Mouse (Mus musculus): ENCODE results near the gene Rasgrf1. TPM values are rescaled to one million over a fixed set of nuclear protein-coding genes. Genes with fewer than 3 reads are reported as not detected.

The Rasgrf1 gene
- total RNA-seq (2021): 100 to 1,000 TPM; 405 to 439 TPM

DNA sequence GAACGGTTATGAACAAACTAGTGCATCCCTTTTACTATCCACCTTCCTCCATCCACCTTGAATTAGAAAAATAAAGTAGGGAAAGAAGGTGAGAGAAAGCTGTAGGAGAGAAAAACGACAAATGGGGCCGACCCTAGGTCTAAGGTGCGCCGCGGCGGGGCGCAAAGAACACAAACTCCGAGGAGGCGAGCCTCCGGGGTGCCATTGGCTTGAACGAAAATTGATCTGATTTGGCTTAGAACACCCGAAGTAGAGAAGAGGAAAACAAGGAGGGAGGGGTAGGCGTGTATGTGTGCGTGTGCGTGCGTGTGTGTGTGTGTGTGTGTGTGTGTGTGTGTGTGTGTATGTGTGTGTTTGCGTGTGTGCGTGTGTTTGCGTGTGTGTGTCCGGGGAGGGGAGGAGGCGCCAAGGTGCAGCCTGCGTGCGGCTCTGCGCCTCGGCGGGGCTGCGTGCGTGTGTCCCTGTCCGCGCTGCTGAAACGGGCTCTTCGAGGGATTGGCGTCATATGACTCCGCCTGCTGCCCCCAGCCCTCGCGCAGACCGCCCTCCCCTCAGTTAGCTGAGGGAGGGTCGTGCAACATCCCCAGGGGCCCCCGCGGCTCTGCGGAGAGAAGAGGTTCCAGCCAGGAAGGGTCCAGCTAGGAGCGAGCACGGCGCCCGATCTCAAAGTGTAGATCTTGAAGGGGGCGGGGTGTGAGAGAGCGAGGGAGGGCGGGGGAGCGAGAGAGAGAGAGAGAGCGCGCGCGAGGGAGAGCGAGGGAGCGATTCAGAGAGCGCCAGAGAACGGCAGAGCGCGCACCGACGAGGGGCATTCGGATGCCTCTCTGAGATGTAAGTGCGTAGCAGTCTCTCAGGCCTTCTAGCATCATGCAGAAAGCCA, at the start of gene Rasgrf1:
TSS of gene Rasgrf1 (plus strand) at position 778 of the 880 bp plus-strand sequence.
- DNase-seq (ENCODE audit: extremely low spot score in 1 of 2, low spot score in 1 of 2): peak; percentile 60 to 74

DNA sequence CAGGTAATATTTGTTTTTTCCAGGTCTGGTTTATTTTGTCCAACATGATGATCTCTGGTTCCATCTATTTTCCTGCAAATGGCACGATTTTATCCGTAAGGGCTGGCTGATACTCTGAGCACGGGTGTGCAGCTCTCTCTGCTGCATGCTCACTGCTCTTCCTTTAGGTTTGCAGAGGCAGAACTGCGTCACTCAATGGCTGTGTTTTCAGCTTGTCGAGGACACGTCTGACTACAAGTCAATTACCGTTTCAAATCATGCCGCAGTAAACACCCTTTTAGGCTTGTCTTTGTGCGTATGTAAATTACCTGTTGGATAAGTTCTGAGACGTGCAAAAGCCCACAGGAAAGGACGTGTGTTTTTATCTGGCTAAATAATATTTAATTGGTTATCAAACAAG, 49.6 kb upstream of the Rasgrf1 start:
- DNase-seq (ENCODE audit: extremely low spot score in 1 of 2, low spot score in 1 of 2): no peak

DNA sequence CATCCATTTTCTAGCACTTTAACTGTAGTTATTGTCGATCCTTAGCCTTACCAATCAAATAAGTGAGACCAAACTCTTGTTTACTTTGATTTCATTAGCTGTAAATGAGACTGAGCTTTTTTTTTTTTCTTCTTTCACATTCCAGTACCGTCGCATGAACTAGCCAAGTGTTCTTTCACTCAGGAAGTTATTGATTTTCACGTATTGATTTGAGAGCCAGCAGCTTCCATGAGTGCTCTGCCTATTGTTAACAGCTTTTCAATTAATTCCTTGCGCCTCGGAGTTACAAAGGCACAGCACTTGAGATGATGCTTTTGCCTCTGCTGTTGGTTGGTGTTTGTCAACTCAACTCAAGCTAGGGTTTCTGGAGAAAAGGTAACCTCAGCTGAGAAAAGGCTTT, 49.1 kb upstream of the Rasgrf1 start:
- no peak for DNase-seq (ENCODE audit: extremely low spot score in 1 of 2, low spot score in 1 of 2)

DNA sequence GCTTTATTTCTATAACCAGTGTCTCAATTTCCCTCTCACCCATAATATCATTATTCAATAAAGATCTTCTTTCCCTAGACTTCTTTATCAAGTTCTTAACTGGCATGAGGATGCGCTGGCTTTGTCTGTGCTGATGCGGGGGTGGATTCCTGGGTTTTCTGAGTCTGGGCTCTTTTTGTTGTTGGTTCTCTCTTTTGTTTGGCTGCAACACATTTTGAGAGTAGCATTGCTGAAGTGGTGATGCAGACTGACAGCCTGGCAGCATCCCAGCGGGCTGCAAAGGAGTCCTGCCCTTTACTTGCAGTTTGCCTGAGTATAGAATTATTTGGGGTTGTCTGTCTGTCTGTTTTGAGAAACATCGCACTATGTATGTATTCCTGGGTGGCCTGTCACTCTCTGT, 42.6 kb upstream of the Rasgrf1 start:
- DNase-seq (ENCODE audit: extremely low spot score in 1 of 2, low spot score in 1 of 2): no peak

DNA sequence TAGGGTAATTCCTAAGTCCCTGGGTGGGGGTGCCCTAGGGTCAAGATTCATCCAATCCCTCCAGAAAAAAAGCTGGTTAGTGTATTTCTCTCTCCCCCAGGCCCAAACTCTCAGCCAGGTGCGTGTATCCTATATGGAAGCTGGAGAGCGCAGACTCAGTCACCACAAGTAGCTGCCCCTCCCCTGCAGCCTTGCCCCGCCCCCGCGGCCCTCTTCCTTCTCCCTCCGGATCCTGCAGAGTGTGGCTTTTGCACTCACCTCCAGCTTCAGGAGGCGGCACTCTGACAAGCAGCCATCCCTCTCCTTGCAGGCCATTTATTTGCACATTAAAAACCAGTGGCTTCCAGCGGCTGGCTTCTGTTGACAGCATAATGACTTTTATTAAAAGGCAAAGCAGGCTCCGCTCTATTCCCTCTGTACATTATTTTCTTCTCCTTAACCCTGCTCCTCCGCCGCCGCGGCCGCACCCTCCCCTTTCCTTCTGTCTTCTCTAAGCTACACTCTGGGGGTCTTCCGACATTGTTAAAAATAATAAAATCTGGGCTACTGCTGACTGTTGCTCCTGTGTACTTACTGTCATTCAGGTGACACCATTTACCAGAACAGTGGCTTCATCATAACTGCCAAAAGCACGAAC, 41.5 kb upstream of the Rasgrf1 start:
- DNase-seq (ENCODE audit: extremely low spot score in 1 of 2, low spot score in 1 of 2): no peak

DNA sequence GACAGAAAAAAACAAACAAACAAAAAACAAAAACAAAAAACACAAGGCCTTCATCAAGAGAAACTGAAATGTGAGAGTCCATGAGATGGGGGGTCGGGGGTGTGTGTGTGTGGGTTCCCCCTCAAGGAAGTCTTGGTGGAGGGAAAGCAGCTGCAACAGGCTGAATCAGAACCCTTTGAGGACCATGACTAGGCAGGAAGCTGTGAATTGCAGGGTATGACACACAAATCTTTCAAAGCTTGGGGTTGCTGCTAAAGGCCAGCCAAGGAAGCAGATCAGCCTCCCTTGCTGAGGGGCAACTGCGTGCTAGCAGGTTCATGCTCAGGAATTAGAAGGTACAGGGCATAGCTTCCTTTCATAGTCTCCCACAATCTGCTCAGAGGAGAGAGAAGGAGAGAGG, 40.1 kb upstream of the Rasgrf1 start:
- DNase-seq (ENCODE audit: extremely low spot score in 1 of 2, low spot score in 1 of 2): no peak

DNA sequence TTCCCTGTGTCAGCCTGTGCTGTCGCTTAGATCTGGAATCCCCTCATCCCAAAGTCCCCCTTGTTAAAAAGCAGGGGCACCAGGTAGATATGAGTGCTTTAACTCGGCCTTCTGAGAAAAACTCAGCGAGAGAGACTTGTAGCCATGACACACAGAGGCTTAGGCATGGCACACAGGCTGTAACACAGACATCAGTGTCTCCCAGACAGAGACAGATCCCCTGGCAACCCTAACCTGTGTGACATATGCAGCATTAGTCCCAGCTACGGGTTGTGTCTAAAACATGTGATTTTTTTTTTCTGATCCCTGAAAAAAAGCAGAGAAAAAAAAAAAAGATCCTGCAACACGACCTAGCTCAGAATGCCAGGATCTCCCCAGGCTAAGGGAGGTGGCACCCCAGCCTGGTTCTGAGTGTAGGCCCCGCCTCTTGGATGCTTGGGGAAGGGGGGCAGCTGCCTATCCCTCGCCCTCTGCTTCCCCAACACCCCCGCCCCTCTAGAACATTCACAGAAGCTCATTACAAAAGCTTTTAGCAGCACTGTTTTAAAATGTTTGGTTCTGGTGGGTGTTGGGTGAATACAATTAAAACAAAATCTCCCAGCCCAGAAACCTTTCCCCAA, 39.1 kb upstream of the Rasgrf1 start:
- no peak for DNase-seq (ENCODE audit: extremely low spot score in 1 of 2, low spot score in 1 of 2)

DNA sequence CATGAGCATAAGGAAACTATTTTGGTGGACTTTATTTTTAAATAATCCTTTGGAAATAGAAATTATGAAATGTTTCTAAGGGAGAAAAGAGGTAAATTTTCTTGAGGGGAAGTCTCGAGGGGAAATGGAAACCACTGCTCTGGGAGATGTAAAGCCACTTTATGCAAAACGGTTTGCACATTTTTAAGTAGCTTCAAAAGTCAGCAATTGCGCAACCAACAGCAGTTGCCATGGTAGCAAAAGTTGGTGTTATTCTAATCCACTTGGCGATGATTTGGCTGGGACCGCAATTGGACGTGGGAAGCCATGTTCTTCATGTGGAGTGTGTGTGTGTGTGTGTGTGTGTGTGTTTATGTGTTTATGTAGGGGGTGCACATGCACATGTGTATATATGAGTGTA, 37.6 kb upstream of the Rasgrf1 start:
- DNase-seq (ENCODE audit: extremely low spot score in 1 of 2, low spot score in 1 of 2): no peak

DNA sequence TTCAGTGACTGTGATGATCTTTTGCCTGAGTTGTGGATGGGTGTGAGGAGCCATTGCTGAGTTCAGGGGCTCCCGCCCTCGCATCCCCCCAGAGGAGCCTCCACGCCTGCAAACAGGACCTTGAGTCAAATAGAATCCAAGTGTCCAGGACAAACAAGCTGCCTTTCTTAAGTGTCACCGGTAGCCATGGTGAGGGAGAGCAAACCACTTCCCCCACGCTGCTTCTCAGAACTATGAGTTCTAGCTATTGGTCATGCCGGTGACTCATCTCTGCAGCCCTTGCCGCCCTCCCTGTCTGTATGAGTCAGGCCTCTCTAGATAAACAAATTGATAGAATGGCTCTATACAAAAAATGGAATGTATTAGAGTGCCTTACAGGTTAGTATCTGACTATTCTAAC, 35.3 kb upstream of the Rasgrf1 start:
- no peak for DNase-seq (ENCODE audit: extremely low spot score in 1 of 2, low spot score in 1 of 2)

DNA sequence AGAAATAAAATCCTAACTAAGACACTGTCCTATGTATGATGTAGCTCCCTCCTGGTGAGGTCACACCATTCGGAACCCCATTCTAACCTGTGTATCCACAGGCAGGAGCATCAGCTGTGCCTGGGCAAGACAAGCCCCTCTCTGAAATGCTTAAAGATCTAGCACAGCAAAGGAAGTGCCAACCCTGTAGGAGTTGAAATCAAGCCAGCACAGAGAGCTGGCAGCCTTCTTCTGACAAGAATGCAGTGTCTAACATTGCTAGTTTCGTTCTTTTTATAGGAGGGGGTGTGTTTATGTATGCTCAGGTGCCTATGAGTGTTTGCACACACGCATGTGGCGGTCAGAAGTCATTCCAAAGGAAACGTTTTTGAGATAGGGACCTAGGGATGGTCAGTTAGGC, 34.2 kb upstream of the Rasgrf1 start:
- DNase-seq (ENCODE audit: extremely low spot score in 1 of 2, low spot score in 1 of 2): no peak

DNA sequence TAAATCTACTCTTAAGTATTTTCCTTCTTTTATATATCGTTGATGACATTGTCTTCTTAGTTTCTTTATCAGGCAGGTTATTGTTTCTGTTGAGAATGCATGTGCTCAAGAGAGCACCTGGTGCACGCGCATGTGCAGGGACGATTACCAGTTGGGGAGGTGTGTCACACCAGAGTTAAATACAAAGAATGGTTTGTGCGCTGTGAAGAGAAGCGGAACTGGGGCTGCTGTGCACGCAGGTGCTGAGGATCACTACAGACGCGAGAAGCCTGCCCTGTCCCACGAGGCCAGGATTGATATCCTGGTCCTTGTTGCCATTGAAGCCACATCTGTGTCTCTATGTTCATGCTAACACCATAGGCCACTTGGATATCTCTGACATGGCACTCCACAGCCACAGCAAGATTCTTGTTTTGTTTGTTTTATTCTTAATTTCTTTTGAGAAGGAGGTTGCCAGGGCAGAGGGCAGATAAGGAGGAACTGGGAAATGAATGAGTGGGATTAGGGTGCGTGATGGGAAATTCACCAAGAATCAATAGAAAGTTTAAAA, 31.2 kb upstream of the Rasgrf1 start:
- DNase-seq (ENCODE audit: extremely low spot score in 1 of 2, low spot score in 1 of 2): no peak

DNA sequence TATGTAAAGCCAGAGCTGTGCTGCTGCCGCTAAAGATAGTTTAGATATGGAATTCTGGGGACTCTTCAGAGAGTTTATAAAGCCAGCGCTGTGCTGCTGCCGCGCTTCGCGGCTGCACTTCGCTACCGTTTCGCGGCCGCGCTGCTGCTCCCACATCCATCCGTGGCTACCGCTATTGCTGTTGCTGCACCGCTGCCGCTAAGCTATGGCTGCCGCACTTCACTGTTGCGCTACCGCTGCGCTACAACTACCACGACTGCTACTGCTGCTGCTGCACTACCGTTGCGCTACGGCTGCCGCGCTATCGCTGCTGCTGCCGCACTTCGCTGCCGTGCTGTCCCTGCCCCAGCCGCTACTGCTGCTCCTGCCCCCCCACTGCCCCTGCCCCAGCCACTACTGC, 30.1 kb upstream of the Rasgrf1 start:
- no peak for DNase-seq (ENCODE audit: extremely low spot score in 1 of 2, low spot score in 1 of 2)

DNA sequence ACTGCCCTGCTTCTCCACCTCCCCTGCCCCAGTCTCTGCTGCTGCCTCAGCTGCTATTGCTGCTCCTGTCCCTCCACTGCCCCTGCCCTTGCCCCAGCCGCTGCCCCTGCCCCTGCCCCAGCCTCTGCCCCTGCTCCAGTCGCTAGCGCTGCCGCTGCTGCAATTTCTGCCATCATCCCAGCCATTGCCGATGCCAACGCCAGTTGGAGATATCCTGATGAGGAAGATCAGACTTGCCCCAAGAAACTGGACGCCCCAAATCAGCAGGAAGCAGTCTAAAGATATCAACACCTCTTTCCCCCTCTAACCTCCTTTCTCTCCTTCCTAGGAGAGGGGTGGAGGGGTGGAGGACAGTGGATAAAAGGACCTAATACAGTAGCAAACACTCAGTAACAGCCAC, 28.2 kb upstream of the Rasgrf1 start:
- no peak for DNase-seq (ENCODE audit: extremely low spot score in 1 of 2, low spot score in 1 of 2)

DNA sequence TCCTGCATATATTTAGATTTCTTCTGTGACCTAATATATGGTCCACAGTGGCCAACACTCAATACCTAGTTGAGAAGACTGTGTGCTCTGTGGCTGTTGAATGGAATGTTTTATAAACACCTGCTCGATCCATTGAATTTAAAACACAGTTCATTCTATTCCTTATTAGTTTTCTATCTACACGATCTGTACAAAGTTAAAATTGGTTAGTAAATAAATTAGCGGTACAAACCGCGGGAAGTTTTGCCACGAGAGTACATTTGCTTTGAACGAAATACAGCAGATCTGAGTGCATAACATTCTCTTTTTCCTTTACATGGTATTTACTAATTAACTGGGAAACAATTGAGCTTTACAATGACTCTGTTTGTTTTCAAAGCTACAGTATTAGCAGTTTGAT, 27.1 kb upstream of the Rasgrf1 start:
- no peak for DNase-seq (ENCODE audit: extremely low spot score in 1 of 2, low spot score in 1 of 2)

DNA sequence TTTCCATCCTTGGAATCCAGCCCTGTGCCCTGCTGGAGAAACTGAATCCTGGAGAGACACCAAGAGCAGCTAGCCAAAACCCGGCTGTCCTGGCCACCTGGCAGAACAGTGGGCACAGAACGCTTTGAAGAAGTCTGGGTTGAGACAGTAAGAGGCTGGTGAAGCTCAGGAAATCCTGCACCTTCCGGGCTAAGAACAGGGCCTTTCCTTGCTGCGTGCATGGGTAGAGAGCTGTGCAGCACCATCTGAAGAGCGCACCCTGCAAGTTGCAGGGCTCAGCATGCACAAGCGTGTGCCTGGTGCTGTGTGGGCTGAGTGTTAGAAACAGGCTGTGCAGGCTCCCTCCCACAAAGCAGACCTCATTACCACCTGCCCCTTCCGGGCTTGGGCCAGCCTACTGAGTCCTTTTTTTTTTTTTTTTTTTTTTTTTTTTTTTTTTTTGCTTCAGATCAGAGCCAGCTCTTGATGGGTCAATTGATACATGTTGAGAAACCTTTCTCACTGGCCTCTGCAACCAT, 23.9 kb upstream of the Rasgrf1 start:
- DNase-seq (ENCODE audit: extremely low spot score in 1 of 2, low spot score in 1 of 2): peak in 1 of 2 experiments; percentile 38

DNA sequence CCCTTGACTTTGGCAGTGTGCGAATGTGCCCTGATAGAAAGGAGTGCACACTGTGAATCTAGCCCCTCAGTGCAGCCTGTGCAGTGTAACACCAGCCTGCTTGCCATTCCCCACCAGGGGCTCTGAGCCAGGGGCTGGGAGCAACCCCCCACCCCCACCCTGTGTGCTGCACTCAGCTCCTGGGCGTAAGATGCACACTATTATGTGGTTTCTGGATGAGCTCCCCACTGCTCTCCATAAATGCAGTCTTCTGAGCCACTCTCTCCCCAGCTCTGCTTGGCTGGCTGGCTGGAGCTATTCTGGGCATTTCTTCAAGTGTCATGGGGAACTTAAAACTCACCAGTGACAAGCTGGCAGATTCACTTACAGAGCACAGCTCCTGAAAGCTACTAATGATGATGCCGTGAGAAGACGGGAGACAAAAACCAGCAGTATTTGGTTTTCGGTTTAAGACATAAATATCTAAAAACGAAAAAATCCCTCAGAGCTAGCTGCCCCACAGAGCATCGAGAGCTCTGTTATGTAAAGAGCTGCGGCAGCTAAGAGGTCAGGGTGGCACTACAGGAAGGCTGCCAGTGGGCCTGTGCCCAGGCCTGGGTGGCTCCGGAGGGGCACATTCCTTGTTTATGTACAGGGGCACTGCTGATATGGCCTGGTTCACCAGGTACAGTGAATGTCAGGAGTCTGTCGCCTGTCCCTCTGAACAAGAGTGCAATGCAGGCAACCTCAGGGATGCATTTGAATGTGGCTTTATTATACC, 18.0 kb upstream of the Rasgrf1 start:
- no peak for DNase-seq (ENCODE audit: extremely low spot score in 1 of 2, low spot score in 1 of 2)

DNA sequence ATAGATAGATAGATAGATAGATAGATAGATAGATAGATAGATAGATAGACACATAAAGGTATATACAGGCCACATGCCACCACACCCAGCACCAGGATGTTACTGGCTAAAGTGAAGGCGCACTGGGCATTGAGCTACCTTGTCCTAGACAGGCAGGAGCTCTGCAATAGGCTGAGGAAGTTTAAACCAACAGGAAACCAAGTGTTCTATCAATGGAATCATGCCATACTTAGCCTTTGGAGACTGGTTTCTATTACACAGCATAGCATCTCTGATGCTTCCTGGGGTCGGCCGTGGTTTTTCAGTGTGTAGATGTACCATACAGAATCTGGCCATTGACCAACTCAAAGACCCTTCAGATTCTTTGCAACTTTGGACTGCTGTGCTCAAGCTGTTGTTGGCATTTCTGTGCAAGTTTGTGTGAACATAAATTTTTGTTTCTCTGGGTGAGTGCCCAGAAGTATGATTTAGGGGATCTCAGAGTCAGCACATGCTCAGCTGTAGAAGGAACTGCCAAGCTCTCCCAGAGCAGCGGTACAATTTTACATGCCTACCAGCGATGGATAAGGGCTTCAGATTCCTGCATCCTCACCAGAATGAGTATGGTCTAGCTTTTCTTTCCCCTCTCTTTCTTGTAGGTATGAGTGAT, 17.0 kb upstream of the Rasgrf1 start:
- no peak for DNase-seq (ENCODE audit: extremely low spot score in 1 of 2, low spot score in 1 of 2)

DNA sequence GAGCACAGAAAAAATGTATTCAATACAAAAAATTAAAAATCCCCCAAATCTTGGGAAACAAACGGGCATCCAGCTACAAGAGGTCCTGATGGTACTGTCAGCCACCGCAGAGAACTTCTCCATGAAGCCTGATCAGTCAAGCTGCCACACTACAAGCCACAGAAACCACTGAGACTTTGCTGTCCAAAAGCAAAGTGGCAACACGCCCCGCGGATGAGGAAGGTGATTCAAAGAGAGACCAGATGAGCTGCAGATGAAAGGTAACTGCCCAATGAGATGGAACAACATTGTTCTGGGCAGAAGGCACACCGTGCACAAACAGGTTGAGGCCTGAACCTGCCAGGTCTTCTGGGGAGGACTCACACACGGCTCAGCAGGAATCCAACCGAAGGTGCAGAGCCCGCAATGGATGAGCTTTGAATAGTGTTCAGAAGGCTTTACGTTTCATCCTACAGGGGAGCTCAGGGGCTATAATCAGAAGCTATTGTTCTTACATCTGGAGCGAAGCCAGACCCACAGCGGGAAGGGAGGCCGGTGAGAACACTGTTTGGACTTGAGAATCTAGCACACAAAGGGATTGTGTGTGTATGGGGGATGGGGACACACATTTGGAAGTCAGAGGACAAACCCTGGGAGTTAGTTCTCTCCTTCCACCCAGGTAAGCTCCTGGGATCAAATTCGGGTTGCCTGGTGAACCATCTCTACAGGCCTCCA, 9.4 kb upstream of the Rasgrf1 start:
- DNase-seq (ENCODE audit: extremely low spot score in 1 of 2, low spot score in 1 of 2): peak; percentile 4 to 5

DNA sequence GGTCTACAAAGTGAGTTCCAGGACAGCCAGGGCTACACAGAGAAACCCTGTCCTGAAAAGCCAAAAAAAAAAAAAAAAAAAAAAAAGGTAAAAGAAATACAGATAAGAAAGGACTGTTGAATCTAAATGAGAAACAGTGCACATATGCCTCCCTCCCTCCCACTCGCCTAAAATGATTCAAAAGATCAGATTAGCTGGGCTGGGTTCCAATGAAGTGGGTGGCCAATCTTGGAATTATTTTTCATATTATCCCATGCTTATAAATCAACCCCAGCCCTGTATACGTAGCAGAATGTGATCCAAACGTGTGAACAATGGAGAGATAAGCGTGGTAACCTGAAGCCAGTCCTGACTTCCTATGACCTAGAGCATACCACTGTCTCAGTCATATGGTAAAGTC, 8.5 kb upstream of the Rasgrf1 start:
- DNase-seq (ENCODE audit: extremely low spot score in 1 of 2, low spot score in 1 of 2): peak; percentile 9 to 16

Measured in layer of hippocampus, postnatal 25 days (tissue).